Mouse (Mus musculus): ENCODE measurements at regions not wholly inside any gene's neighbourhood (a gene's known extent, or its start where the extent isn't known, plus 50 kb on each side); places are given as distances from the start of the nearest gene placed in this dataset.

- no peak for DNase-seq (ENCODE audit: low read depth)
Observed at GRCm38 (mm10) chr4:134990651-134991050, 60.0 kb downstream of the Syf2 start.

GRCm38 (mm10) chr4:134993526-134994122, 62.9 kb downstream of the Syf2 start:
- DNase-seq (ENCODE audit: low read depth), result no peak

DNA sequence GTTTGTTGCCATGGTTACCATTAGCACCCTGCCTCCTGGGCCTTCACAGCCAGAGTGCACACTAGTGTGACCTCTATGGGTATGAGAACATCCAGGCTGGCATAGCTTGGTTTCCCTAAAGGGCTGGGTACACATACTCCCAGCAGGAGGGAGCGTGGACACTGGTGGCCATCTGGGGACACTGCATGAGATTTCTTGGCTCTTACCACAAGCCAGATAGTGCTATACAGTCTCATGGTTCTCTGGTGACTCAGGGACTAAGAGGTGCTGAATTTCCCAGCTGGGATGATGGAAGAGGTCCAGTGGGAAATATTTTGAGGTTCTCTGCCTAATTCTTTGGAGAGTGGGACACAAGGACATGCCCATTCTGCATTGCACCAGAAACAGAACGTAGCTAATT, 63.5 kb downstream of the Syf2 start:
- DNase-seq (ENCODE audit: low read depth), result peak; percentile 51

DNA sequence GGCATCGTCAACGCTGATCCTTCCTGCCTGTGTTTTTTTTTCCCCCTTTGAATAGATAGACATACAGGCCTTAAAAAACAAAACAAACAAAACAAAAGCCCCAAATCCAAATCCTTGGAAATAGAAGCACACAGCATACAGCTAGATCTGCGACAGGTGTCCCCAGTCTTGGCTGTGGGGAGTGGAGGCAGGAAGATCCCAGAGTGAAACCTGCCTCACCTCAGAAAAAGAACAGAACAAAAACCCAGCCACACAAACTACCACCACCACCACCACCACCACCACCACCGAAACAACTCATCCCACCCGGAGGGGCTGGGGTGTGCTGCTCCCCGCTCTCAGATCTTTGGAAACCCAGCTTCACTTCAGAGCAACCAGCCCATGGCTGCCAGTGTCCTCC, 64.0 kb downstream of the Syf2 start:
- no peak for DNase-seq (ENCODE audit: low read depth)

DNA sequence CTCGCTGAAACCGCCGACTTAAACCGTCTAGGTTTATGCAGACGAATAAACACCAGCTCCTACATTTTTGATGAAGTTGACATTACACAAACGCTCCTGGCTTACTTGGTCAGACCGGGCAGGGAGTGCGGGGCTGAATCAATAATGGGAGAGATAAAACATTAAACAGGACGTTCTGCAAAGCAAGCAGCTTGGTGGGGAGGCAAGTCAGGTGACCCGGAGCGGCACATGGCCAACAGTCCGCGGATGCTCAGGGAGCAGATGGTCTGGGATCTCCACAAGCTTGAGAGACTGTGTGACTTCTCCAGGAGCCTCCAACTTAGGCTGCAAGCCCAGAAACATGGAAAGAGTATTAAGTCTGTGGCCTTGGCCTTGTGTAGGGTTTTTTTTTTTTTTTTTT, 64.4 kb downstream of the Syf2 start:
- no peak for DNase-seq (ENCODE audit: low read depth)

DNA sequence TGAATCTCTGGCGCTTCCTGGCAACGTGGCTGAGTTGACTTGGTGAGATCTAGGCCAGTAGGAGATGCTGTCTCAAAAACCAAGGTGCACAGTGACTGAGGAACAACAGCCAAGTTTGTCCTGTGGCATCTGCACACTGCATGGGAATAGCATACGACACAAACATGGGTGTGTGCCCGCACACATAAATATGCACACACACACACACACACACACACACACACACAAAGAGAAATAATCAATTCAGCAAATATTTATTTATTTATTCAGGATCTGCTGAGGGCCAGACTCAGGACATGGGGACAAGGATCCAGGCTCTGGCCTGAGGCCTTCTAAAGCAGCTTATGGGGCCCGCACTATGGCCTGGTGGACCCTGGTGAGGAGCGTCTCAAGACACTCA, 65.4 kb downstream of the Syf2 start:
- DNase-seq (ENCODE audit: low read depth), result no peak

DNA sequence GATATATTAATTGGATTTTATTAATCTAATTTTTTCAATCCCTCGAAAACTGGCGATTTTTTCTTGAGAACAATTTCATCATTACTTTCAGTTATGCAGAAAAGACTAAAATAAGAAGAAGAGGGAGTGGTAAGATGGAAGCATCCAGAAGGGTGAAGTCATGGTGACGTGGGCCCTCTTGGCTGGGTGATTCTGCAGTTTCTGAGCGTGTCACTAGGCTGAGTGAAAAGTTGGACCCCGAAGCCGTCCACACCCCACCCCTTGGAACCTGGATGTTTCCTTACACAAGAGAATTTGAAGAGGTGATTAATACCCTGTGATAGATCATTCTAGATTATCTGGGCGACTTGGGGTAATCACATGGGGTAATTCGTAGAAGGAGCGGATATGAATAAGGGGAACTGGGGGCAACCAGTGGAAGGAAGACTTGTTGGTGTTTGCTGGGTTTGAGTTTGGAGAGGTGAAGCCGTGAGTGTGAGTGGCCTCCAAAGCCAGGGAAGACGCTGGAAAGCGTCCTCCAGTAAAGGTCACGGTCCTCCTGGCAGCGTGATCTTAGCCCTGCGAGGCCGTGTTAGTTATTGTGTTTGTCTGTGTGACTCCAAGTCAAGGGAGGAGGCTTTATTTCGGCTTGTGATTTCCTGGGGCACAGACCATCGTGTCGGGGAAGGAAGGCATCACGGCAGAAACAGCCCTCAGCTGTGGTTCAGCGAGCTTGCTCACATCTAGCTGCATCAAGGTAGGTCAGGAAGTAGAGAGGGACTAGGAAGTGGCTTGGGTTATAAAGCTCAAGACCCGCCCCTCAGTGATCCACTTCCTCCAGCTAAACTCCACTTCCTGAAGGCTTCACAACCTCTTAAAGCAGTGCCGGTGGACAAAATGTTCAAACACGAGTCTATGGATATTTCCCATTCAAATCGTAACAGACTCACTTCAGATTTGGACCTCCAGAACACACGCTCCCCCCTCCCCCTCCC, 67.0 kb downstream of the Syf2 start:
- DNase-seq (ENCODE audit: low read depth), result no peak

DNA sequence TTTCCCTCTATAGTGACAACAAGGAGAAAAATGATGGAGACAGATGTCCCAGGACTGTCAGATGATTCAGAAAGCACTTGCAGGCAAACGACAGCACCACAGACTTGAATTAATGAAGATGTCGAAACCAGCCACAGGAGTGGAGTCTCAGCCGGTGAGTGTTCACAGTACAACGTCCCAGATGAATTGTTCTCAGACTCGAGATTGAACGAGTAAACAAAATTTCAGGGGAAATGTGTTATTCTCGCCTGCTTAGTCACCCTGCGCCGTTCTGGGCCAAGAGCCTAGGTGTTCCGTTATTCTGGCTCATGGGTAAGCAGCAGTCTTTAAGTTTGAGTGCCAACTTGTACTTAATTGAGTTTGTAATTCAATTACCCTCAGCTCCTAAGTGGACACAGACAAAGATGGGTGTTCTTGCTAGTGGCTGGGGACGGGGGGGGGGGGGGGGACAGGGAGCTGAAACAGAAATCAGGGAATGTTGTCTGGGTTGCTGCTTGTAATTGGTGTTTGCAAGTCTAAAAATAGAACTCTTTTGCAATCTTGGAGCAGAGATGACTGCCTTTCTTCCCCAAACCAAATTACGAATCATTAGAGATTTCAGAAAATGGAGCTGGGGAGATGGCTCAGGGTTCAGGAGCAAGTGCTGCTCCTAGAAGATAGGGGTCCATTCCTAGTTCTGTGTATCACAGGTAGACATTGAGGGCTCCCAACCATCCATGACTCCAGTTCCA, 68.4 kb downstream of the Syf2 start:
- peak; percentile 87 for DNase-seq (ENCODE audit: low read depth)

DNA sequence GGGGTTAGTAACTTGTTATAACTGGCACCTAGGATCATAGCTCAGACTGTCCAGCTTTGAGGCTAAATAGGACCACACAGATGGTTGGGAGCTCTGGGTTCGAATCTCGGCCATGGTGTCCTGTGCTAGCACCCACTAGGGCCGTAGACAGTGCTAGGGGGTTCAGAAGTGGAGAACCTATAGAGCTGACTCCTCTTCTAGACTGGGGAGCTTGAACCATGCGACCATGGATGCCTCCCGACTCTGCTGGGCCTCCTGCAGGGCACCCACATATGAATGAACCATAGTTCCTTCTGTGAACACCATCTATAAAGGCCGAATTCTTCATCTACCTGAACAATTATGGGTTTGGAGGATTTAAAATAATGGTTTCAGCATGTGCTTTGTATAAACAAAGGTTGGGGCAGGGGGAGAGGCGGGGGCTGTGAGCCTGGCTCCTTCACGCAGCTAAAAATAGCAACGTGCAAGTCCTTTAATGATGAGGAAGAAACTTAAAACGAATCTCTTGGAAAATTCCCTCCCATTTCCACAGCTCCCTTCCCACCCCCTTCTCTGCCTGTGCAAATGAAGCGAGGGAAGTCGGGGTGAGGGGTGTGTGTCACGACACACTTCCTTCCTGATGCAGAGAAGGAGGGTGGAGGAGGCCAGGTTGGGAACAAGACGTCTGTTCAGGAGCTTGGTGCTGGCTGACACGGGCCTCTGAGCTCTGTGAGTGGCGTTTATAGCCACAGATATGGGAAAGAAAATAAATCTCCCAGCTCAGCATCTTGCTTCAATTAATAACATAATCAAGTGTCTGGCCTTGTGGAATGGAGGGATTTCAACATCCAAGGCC, 71.6 kb downstream of the Syf2 start:
- DNase-seq (ENCODE audit: low read depth), result peak; percentile 77

GRCm38 (mm10) chr4:135011365-135011764, 80.7 kb downstream of the Syf2 start:
- DNase-seq (ENCODE audit: low read depth), result no peak

- DNase-seq (ENCODE audit: low read depth), result peak; percentile 59
Observed at GRCm38 (mm10) chr4:135012945-135013344, 82.2 kb downstream of the Syf2 start.

DNA sequence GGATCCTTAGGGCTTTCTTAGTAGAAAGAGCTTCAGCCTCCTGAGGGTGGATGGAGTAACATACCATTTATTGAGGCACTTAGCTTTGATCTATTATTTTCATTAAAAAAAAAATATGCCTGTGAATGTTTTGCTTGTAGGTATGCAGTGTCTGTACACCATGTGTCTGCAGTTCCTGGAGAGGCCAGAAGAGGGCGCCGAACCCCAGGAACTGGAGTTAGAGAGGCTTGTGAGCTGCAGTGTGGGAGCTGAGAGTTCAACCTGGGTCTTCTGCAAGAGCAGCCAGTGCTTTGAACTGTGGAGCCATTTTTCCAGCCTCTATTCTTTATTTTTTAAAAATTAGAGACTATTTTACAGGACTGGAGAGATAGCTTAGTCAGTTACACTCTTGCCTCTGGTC, 83.2 kb downstream of the Syf2 start:
- no peak for DNase-seq (ENCODE audit: low read depth)

DNA sequence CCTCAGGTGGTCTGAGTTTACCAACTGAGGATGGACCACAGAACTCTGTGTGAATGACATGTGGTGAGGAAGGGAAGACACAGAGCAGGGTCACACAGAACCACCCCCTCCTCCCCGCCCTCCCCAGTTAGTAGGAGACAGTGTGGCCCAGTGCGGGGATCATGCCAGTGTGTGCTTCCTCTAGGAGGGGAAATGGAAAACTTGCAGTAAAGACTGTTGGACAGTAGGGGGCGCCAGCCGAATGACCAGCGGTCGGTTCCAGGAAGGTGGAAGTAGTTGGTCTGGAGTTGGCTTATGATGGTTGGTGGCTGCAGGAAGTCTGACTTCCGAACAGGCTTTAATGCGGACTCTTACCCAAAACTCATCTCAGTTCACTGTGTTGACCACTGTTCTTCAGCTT, 87.3 kb downstream of the Syf2 start:
- DNase-seq (ENCODE audit: low read depth), result peak; percentile 57

- no peak for DNase-seq (ENCODE audit: low read depth)
Observed at GRCm38 (mm10) chr4:135019120-135019519, 88.4 kb downstream of the Syf2 start.

GRCm38 (mm10) chr4:135020262-135020991, 89.7 kb downstream of the Syf2 start:
- peak; percentile 20 for DNase-seq (ENCODE audit: low read depth)

- DNase-seq (ENCODE audit: low read depth), result no peak
Observed at GRCm38 (mm10) chr4:135023200-135023599, 92.5 kb downstream of the Syf2 start.

- no peak for DNase-seq (ENCODE audit: low read depth)
Observed at GRCm38 (mm10) chr4:135025802-135026201, 94.7 kb upstream of the Runx3 start.

GRCm38 (mm10) chr4:135027136-135027535, 93.3 kb upstream of the Runx3 start:
- no peak for DNase-seq (ENCODE audit: low read depth)

GRCm38 (mm10) chr4:135029723-135030122, 90.7 kb upstream of the Runx3 start:
- no peak for DNase-seq (ENCODE audit: low read depth)

GRCm38 (mm10) chr4:135032461-135032860, 88.0 kb upstream of the Runx3 start:
- DNase-seq (ENCODE audit: low read depth), result no peak

GRCm38 (mm10) chr4:135033302-135033701, 87.2 kb upstream of the Runx3 start:
- DNase-seq (ENCODE audit: low read depth), result no peak

All from NIH3T3 (cell line).